Mouse (Mus musculus): ENCODE data around the gene Fstl4. TPM values are rescaled to one million over a fixed set of nuclear protein-coding genes. Genes with fewer than 3 reads are reported as not detected.

The Fstl4 gene
- 10 to 100 TPM; 12.4 to 13.9 TPM for total RNA-seq (2021)

GRCm38 (mm10) chr11:52764461-52764893 lies at the start of gene Fstl4:
Gene Fstl4 (plus strand): TSS chr11:52764634.
- DNase-seq (ENCODE audit: extremely low spot score in 1 of 2, low spot score in 1 of 2): peak; percentile 34 to 35

- DNase-seq (ENCODE audit: extremely low spot score in 1 of 2, low spot score in 1 of 2): no peak
Measured at GRCm38 (mm10) chr11:52718570-52718969, 45.9 kb upstream of the Fstl4 start.

DNA sequence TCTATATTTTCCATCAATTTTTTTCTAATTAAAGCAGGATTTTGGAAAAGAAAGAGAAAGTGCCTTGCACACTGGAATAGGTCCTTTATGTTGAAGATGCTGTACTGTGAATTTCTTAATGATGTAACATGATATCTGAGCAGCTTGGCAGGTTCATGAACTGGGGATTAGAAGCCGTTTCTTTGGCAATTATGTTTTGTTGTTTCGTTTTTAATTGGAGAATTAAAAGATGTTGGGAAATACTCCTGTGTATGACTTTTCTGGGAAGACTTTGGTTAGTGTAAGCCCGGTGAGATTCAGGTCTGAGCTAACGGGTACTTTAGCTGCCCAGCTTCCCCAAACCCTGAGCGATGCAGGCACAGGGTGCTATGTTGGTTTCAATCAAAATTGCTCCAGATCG lies 43.3 kb upstream of the Fstl4 start:
- no peak for DNase-seq (ENCODE audit: extremely low spot score in 1 of 2, low spot score in 1 of 2)

- DNase-seq (ENCODE audit: extremely low spot score in 1 of 2, low spot score in 1 of 2): no peak
Measured at GRCm38 (mm10) chr11:52722706-52723105, 41.7 kb upstream of the Fstl4 start.

DNA sequence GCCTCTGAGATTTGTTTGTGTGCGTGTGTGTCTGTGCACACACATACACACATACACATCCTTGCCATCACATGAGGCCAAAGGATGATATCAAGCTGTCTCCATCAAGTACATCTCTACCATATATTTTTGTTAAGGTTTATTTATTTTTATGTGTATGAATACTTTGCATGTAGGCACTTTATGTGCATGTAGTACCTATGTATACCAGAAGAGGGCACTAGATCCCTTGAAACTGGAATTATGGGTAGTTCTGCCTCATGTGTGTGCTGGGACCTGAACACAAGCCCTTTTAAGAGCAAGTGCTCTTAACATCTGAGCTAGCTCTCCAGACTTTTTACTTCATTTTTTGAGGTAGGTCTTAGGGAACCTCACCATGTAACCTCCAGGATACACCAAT lies 38.4 kb upstream of the Fstl4 start:
- no peak for DNase-seq (ENCODE audit: extremely low spot score in 1 of 2, low spot score in 1 of 2)

DNA sequence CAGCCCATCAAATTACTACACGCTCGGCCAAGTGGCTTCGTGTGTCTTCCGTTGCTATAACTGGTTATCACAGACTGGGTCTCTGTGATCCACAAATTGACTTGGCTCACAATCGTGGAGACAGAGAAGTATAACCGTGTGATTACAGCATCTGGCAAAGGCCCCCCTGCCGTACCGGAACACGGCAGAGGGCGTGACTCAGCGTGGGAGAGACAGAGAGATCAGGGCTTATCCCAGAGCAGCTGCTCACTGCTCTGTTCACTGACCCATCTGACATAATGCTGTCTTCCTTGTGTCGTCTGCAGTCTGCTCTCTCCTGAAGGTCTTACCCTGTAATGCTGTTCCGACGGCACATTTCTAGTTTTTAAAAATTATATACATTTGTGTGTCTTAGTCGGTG lies 36.0 kb upstream of the Fstl4 start:
- DNase-seq (ENCODE audit: extremely low spot score in 1 of 2, low spot score in 1 of 2): no peak

- no peak for DNase-seq (ENCODE audit: extremely low spot score in 1 of 2, low spot score in 1 of 2)
Measured at GRCm38 (mm10) chr11:52729890-52730289, 34.5 kb upstream of the Fstl4 start.

GRCm38 (mm10) chr11:52731979-52732378 lies 32.5 kb upstream of the Fstl4 start:
- no peak for DNase-seq (ENCODE audit: extremely low spot score in 1 of 2, low spot score in 1 of 2)

DNA sequence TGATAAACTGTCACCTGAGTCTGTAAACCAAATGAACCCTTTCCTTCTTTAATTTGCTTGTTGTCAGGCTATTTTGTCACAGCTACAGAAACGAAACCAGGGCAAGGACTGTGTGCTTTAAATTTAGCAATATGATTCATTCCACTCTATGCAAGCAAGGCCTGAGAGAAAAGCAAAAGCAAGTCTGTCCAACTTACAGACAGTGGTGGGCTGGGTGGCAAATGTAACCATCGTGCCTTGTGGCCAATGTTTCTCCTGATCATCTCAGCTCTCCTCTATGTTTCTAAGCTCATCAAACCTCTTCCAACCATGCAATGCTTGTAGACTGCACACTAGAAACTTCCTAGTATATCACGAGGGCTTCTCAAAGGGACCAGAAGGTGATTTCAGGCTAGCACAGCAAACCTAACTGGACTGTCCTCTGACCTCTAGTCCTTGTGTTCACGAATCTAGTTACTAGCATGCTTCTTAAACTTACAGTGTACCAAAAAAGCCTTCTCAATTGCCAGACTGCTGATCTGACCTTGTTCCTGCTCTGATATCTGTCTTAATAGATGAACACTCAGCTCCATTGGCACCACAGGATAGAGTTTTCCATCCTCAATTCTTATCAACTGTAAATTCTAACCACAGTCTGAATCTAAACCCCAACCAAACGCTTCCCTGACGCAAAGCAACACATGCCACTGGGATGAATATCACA lies 29.8 kb upstream of the Fstl4 start:
- DNase-seq (ENCODE audit: extremely low spot score in 1 of 2, low spot score in 1 of 2): no peak

DNA sequence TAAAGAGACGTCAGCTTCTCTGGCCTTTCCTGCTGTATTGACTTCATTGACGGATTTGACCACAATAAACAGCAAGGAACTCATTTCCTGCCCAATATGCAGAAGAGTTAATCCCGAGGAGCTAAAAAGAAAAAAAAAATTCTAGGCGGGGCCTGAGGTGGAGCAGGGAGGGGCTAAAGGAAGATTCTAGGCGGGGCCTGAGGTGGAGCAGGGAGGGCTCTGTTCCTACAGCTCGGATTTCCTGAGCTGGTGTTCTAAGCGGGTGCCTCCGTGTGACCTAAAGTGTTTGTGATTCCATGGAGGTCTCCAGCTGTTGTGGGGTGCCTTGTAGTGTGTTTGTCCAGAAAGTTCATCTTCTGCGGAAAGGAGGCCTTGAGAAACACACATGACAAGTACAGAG lies 25.2 kb upstream of the Fstl4 start:
- DNase-seq (ENCODE audit: extremely low spot score in 1 of 2, low spot score in 1 of 2): no peak

DNA sequence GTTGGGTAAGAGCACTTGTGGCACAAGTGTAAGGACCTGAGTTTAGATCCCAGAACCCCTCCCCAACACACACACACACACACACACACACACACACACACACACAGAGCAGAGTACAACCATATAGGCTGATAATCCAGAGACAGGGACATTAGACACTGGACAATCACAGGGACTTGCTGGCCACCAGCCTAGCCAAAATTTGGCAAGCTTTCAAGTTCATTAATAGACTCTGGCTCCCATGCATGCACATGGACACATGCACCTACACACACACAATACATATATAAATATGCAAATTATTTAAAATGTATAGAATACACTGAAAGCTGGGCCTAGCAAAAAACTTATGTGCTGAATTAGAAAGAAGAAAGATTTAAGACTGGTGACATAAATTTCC lies 24.0 kb upstream of the Fstl4 start:
- no peak for DNase-seq (ENCODE audit: extremely low spot score in 1 of 2, low spot score in 1 of 2)

- no peak for DNase-seq (ENCODE audit: extremely low spot score in 1 of 2, low spot score in 1 of 2)
Measured at GRCm38 (mm10) chr11:52743956-52744355, 20.5 kb upstream of the Fstl4 start.

DNA sequence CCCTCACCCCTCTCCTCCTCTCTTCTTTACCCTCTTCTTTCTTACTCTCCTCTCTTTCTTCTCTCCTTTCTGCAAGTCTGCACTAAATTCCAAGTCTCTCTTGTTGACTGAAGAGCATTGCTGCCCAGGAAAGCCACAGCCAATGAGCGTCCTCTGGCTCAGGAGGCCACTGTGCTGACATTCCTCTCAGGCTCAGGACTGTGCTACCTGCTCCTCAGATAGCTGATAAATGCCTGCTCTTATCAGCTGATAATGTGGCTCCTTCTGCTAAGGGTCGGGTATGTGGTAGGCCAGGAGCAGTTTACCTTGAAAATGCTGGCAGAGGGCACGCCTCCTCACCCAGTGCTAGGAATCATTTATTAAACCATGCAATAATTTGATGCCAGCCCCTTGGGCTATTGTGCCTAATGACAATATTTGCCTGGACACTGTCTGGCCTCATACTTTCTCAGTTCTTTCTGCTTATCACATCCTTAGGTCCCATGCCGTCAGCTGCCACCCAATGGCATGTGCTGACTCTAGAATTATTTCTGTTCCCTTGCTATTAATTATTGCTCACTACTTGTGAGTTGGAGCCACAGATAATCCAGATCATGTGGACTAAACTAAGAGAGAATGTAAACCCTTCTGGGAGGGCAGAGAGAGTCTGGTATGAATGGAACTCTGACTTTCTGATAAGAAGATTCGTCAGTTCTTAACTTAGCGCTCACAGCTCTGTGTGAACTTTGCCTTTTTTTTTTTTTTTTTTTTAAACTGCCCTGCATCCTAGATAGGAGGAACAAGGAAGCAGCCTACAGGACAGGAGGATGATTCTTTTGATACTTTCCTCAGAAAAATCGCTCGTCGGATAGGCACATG lies 19.6 kb upstream of the Fstl4 start:
- DNase-seq (ENCODE audit: extremely low spot score in 1 of 2, low spot score in 1 of 2): no peak

DNA sequence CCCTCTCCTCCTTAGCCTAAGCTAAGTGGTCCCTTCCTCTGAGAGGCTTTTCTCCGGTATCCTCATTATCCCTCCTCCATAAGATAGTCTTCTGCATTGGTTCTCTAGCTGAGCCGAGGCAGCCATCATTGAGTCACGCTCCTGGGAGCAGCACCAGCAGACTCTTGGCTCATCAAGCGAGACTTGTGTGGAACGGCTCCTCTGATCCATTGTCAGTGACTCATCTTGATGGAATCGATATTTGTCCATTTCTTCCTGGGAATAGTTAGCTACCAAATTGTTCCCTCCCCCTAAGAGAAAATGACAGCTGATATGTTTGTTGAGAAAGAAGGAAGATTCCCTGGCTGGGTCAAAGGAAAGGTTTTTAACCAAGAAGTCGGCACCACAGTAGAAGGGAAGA lies 17.2 kb upstream of the Fstl4 start:
- DNase-seq (ENCODE audit: extremely low spot score in 1 of 2, low spot score in 1 of 2): no peak

DNA sequence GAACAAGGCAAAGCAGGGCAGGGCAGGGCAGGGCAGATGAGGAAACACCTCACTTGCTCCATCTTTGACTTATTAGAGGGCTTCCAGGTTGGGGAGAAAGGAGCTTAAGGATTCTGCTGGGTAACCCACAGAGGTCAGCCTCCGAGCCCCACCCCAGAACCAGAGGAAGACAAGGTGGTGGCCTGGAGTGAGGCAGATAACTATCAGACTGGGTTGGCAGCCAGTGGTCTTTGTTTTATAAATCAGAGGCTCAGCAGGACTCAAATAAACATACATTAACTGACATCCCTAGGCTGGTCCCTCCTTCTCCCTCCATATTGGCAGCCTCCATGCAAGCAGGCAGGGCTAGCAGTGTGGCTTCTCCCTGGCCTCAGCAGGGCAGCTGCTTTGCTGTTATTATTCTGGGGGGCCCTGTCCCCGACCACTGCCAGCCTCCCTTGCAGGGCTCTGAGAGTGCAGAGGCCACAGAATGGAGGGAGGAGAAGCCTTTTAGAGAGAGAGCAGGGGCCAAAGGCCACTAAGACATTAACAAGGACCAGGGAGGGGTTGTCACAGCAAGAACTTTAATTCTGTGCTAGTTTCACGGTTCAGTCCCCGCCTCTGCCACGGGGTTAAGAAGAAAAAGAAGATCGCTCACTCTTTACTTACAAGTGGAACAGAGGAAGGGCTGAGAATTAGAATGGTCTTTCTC lies 16.5 kb upstream of the Fstl4 start:
- no peak for DNase-seq (ENCODE audit: extremely low spot score in 1 of 2, low spot score in 1 of 2)

DNA sequence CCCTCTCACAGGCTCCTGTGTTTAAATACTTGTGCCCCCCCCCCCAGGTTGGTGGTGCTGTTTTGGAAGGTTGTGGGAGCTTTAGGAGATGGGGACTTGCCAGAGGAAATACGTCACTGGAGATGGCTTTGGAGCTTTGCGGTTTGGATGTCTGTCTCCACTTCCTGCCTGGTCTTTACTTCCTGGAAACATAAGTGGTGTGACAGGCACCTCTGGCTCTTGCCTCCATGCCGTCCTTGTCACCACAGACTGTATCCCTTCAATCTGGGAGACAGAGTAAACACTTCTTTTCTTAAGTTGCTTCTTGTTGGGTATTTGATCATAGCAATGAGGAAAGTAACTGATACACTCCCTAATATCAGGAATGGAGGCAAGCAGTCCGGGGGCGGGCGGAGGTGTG lies 14.4 kb upstream of the Fstl4 start:
- DNase-seq (ENCODE audit: extremely low spot score in 1 of 2, low spot score in 1 of 2): no peak

DNA sequence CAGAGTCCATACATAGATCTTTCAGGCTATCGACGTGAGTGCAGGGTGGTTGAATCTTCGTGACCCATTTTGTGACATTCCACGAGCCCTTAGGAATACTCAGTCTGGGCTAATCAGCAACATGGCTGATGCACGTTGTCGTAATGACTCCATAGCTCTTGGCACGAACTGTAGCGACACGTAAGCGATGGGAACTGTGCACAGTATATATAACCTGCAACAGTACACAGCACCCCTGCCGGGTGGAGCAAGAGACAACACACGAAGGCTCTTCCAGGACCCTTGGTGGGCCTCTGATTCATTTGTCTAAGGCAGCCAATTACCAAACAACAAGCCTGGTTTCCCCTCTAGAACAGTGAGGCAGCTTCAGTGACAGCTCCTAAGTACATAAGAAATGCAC lies 11.9 kb upstream of the Fstl4 start:
- no peak for DNase-seq (ENCODE audit: extremely low spot score in 1 of 2, low spot score in 1 of 2)

DNA sequence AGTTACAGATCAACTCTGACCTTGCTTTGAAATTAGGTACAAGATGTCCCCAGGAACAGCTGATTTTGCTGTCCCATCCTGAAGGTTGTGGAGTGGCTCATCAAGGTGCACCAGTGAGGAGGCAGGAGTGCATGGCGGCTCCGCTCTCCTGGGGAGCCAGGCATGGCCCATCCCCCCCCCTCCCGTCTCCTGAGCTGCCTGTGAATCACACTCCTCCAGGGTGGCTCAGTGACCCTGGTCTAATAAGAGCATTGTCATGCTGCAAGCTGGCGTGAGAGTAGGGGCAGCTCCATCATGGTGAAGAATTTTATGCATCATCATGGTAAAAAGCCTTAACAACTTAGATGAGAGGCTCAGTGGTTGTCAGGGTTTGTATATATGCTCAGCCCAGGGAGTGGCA lies 11.2 kb upstream of the Fstl4 start:
- DNase-seq (ENCODE audit: extremely low spot score in 1 of 2, low spot score in 1 of 2): no peak

DNA sequence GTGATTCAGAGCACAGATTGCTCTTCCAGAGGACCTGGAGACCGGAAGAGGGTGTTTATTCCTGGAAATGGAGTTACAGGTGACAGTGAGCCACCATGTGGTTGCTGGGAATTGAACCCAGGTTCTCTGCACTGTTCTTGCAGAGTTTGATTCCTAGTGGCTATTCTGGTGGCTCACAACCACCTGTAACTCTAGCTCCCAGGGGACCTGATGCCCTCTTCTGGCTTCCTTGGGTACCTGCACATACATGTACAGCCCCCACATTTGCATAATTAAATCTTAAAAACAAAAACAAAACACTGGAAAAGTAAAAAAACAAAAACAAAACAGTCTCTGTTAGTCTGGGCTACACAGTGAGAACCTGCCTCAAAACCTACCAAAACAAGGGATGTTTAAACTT lies 2.6 kb upstream of the Fstl4 start:
- DNase-seq (ENCODE audit: extremely low spot score in 1 of 2, low spot score in 1 of 2): no peak

- peak; percentile 16 to 39 for DNase-seq (ENCODE audit: extremely low spot score in 1 of 2, low spot score in 1 of 2)
Measured at GRCm38 (mm10) chr11:52764894-52765677, 652 bp downstream of the Fstl4 start.

Measured in layer of hippocampus, postnatal 25 days (tissue).